Mouse (Mus musculus): ENCODE data around the gene Ydjc. TPM values are rescaled to one million over a fixed set of nuclear protein-coding genes. Genes with fewer than 3 reads are reported as not detected.

Gene Ydjc
- polyA plus RNA-seq, 1 experiment from 2014 or later, result 5.7 TPM

- Histone ChIP-seq H3K4me3 (ENCODE audit: low read depth, low read length) (peak within 1 kb of the TSS; percentile 67), H3K27me3 (ENCODE audit: control insufficient read depth, insufficient read depth, low read length) (no peaks in the 10 kb centered on the region), H3K4me2 (ENCODE audit: low read depth, low read length, severe bottlenecking) (peak within 1 kb of the TSS; percentile 84), H3K9ac (ENCODE audit: low read length) (peak within 1 kb of the TSS; percentile 88), H3K9me3 (ENCODE audit: control insufficient read depth, low read length) (no peaks in the 10 kb centered on the region), H3K36me3 (ENCODE audit: control insufficient read depth, insufficient read depth, low read length) (peaks cover 3% of the 10 kb centered on the region; the same call in 1 of the 2 replicates), H3K27ac (ENCODE audit: low read depth, low read length) (peak within 1 kb of the TSS; percentile 77), H3K4me1 (replicated peaks; ENCODE audit: control insufficient read depth, insufficient read depth, low read length) (peaks cover 13% of the 10 kb centered on the region; the same call in 1 of the 2 replicates)
- under 1% methylated on average over 25 of the region's 25 CpGs for WGBS
- peak; percentile 92 for DNase-seq (ENCODE audit: low spot score)
- ATAC-seq (replicated peaks; ENCODE audit: low FRiP score), result peak; percentile 95
These were observed 19.4 kb upstream of the Ydjc start, which contains the start of gene 2610318N02Rik for GRCm38 (mm10) chr16:17124871-17125520. TSS of gene 2610318N02Rik (minus strand) at chr16:17125167.

- Histone ChIP-seq H3K4me3 (ENCODE audit: low read depth, low read length) (no peak overlapping the region), H3K9me3 (ENCODE audit: control insufficient read depth, low read length) (no peaks in the 10 kb centered on the region), H3K27me3 (ENCODE audit: control insufficient read depth, insufficient read depth, low read length) (no peaks in the 10 kb centered on the region), H3K4me2 (ENCODE audit: low read depth, low read length, severe bottlenecking) (no peak overlapping the region), H3K36me3 (ENCODE audit: control insufficient read depth, insufficient read depth, low read length) (no peaks in the 10 kb centered on the region; the same call in 1 of the 2 replicates), H3K27ac (ENCODE audit: low read depth, low read length) (no peak overlapping the region), H3K4me1 (replicated peaks; ENCODE audit: control insufficient read depth, insufficient read depth, low read length) (peaks cover 10% of the 10 kb centered on the region), H3K9ac (ENCODE audit: low read length) (no peak overlapping the region)
- DNase-seq (ENCODE audit: low spot score) (no peak), ATAC-seq (replicated peaks; ENCODE audit: low FRiP score) (no peak)
- WGBS, result 95% methylated on average over 1 of the region's 1 CpGs
These were observed 17.1 kb upstream of the Ydjc start for GRCm38 (mm10) chr16:17127292-17127691.

GRCm38 (mm10) chr16:17131191-17132088 lies 13.0 kb upstream of the Ydjc start:
- 4% methylated on average over 43 of the region's 43 CpGs for WGBS
- no peaks in the 10 kb centered on the region for H3K27me3 ChIP-seq (ENCODE audit: control insufficient read depth, insufficient read depth, low read length)
- peak; percentile 4; the same call in 1 of the 2 replicates for ATAC-seq (replicated peaks; ENCODE audit: low FRiP score)
- H3K4me1 ChIP-seq (replicated peaks; ENCODE audit: control insufficient read depth, insufficient read depth, low read length), result peaks cover 4% of the 10 kb centered on the region
- no peaks in the 10 kb centered on the region for H3K9me3 ChIP-seq (ENCODE audit: control insufficient read depth, low read length)
- H3K4me3 ChIP-seq (ENCODE audit: low read depth, low read length), result peak overlapping the region; percentile 73
- DNase-seq (ENCODE audit: low spot score), result peak; percentile 68
- peak overlapping the region; percentile 97 for H3K4me2 ChIP-seq (ENCODE audit: low read depth, low read length, severe bottlenecking)
- H3K9ac ChIP-seq (ENCODE audit: low read length), result peak overlapping the region; percentile 80
- peak overlapping the region; percentile 81; the same call in 1 of the 2 replicates for H3K27ac ChIP-seq (ENCODE audit: low read depth, low read length)
- H3K36me3 ChIP-seq (ENCODE audit: control insufficient read depth, insufficient read depth, low read length), result no peaks in the 10 kb centered on the region

- peak; percentile 100 for DNase-seq (ENCODE audit: low spot score)
- peak within 1 kb of the TSS; percentile 80 for H3K9ac ChIP-seq (ENCODE audit: low read length)
- peak within 1 kb of the TSS; percentile 81; the same call in 1 of the 2 replicates for H3K27ac ChIP-seq (ENCODE audit: low read depth, low read length)
- H3K9me3 ChIP-seq (ENCODE audit: control insufficient read depth, low read length), result no peaks in the 10 kb centered on the region
- no peaks in the 10 kb centered on the region for H3K36me3 ChIP-seq (ENCODE audit: control insufficient read depth, insufficient read depth, low read length)
- under 1% methylated on average over 47 of the region's 47 CpGs for WGBS
- H3K4me1 ChIP-seq (replicated peaks; ENCODE audit: control insufficient read depth, insufficient read depth, low read length), result peaks cover 4% of the 10 kb centered on the region
- peak within 1 kb of the TSS; percentile 73 for H3K4me3 ChIP-seq (ENCODE audit: low read depth, low read length)
- H3K27me3 ChIP-seq (ENCODE audit: control insufficient read depth, insufficient read depth, low read length), result no peaks in the 10 kb centered on the region
- H3K4me2 ChIP-seq (ENCODE audit: low read depth, low read length, severe bottlenecking), result peak within 1 kb of the TSS; percentile 97
- peak; percentile 98 for ATAC-seq (replicated peaks; ENCODE audit: low FRiP score)
These were observed 12.1 kb upstream of the Ydjc start, which contains the start of gene Sdf2l1 for GRCm38 (mm10) chr16:17132089-17132905. TSS of gene Sdf2l1 (minus strand) at chr16:17132383.

GRCm38 (mm10) chr16:17132906-17133200 lies 11.6 kb upstream of the Ydjc start:
- Histone ChIP-seq H3K4me2 (ENCODE audit: low read depth, low read length, severe bottlenecking) (peak overlapping the region; percentile 97), H3K27ac (ENCODE audit: low read depth, low read length) (no peak overlapping the region; the same call in 1 of the 2 replicates), H3K9ac (ENCODE audit: low read length) (peak overlapping the region; percentile 80), H3K4me1 (replicated peaks; ENCODE audit: control insufficient read depth, insufficient read depth, low read length) (peaks cover 4% of the 10 kb centered on the region), H3K4me3 (ENCODE audit: low read depth, low read length) (peak overlapping the region; percentile 73), H3K9me3 (ENCODE audit: control insufficient read depth, low read length) (no peaks in the 10 kb centered on the region), H3K36me3 (ENCODE audit: control insufficient read depth, insufficient read depth, low read length) (no peaks in the 10 kb centered on the region), H3K27me3 (ENCODE audit: control insufficient read depth, insufficient read depth, low read length) (no peaks in the 10 kb centered on the region)
- ATAC-seq (replicated peaks; ENCODE audit: low FRiP score) (no peak), DNase-seq (ENCODE audit: low spot score) (peak; percentile 64)
- 44% methylated on average over 7 of the region's 7 CpGs for WGBS

- Histone ChIP-seq H3K9ac (ENCODE audit: low read length) (no peak overlapping the region), H3K27me3 (ENCODE audit: control insufficient read depth, insufficient read depth, low read length) (no peaks in the 10 kb centered on the region), H3K9me3 (ENCODE audit: control insufficient read depth, low read length) (no peaks in the 10 kb centered on the region), H3K27ac (ENCODE audit: low read depth, low read length) (no peak overlapping the region), H3K4me1 (replicated peaks; ENCODE audit: control insufficient read depth, insufficient read depth, low read length) (no peaks in the 10 kb centered on the region), H3K36me3 (ENCODE audit: control insufficient read depth, insufficient read depth, low read length) (no peaks in the 10 kb centered on the region), H3K4me2 (ENCODE audit: low read depth, low read length, severe bottlenecking) (no peak overlapping the region), H3K4me3 (ENCODE audit: low read depth, low read length) (no peak overlapping the region)
- ATAC-seq (replicated peaks; ENCODE audit: low FRiP score), result no peak
- no peak for DNase-seq (ENCODE audit: low spot score)
- WGBS, result 89% methylated on average over 15 of the region's 15 CpGs
These were observed 7.1 kb upstream of the Ydjc start for GRCm38 (mm10) chr16:17137355-17137754.

GRCm38 (mm10) chr16:17146772-17147235 lies 2.4 kb downstream of the Ydjc start, which contains the start of gene Ccdc116:
TSS of gene Ccdc116 (minus strand) at chr16:17147229.
- H3K4me3 ChIP-seq (ENCODE audit: low read depth, low read length), result peak within 1 kb of the TSS; percentile 49
- H3K9ac ChIP-seq (ENCODE audit: low read length), result peak within 1 kb of the TSS; percentile 55
- H3K4me2 ChIP-seq (ENCODE audit: low read depth, low read length, severe bottlenecking), result peak within 1 kb of the TSS; percentile 98
- no peak within 1 kb of the TSS for H3K27ac ChIP-seq (ENCODE audit: low read depth, low read length)
- no peaks in the 10 kb centered on the region for H3K9me3 ChIP-seq (ENCODE audit: control insufficient read depth, low read length)
- peaks cover 9% of the 10 kb centered on the region for H3K27me3 ChIP-seq (ENCODE audit: control insufficient read depth, insufficient read depth, low read length)
- under 1% methylated on average over 34 of the region's 34 CpGs for WGBS
- DNase-seq (ENCODE audit: low spot score), result peak; percentile 91
- ATAC-seq (replicated peaks; ENCODE audit: low FRiP score), result peak; percentile 83
- peaks cover 5% of the 10 kb centered on the region; the same call in 1 of the 2 replicates for H3K4me1 ChIP-seq (replicated peaks; ENCODE audit: control insufficient read depth, insufficient read depth, low read length)
- H3K36me3 ChIP-seq (ENCODE audit: control insufficient read depth, insufficient read depth, low read length), result no peaks in the 10 kb centered on the region
